Mouse (Mus musculus) ES-Bruce4 (cell line): ENCODE data around the gene Hipk2. TPM values are rescaled to one million over a fixed set of nuclear protein-coding genes. Genes with fewer than 3 reads are reported as not detected.
A peak's percentile ranks its signal among the peaks of the same experiment; 100 is the strongest.

Experiments used
- H3K27ac ChIP-seq: 2 replicates; pipeline ENCODE4 v1.5.1; 2012; ENCODE audit warnings: low read length, inconsistent platforms; ENCODE audit not compliant: insufficient read depth
- H3K27me3 ChIP-seq: 2 replicates; pipeline ENCODE4 v1.6.1; 2012; ENCODE audit warnings: mild to moderate bottlenecking, low read length, inconsistent platforms; ENCODE audit not compliant: control insufficient read depth, poor library complexity, insufficient read depth, severe bottlenecking
- H3K36me3 ChIP-seq: 2 replicates; pipeline ENCODE4 v1.6.1; 2012; ENCODE audit warnings: inconsistent platforms, mild to moderate bottlenecking, low read length, moderate library complexity; ENCODE audit not compliant: control insufficient read depth, poor library complexity, insufficient read depth, severe bottlenecking
- H3K4me1 ChIP-seq: one replicate; pipeline ENCODE4 v1.8.1; 2011; ENCODE audit warnings: low read length; ENCODE audit not compliant: control insufficient read depth, insufficient read depth
- H3K4me3 ChIP-seq: 2 replicates; pipeline ENCODE4 v1.5.1; 2011; ENCODE audit warnings: low read depth, mild to moderate bottlenecking, low read length
- H3K9ac ChIP-seq: 2 replicates; pipeline ENCODE4 v1.6.1; 2012; ENCODE audit warnings: low read depth, mild to moderate bottlenecking, inconsistent platforms; ENCODE audit not compliant: poor library complexity, severe bottlenecking
- H3K9me3 ChIP-seq: replicated peaks from 2 replicates; pipeline ENCODE4 v1.6.1; 2012; ENCODE audit warnings: mild to moderate bottlenecking, low read length, inconsistent platforms; ENCODE audit not compliant: control insufficient read depth, poor library complexity, insufficient read depth, severe bottlenecking
- CTCF ChIP-seq: IDR thresholded peaks from one replicate; pipeline ENCODE4 v1.8.1; 2011; ENCODE audit warnings: low read depth, low read length
- EP300 ChIP-seq: IDR thresholded peaks from 2 replicates; pipeline ENCODE4 v1.6.1; 2011; ENCODE audit warnings: low read depth, low read length; ENCODE audit not compliant: insufficient read depth
- POLR2A ChIP-seq: IDR thresholded peaks from one replicate; pipeline ENCODE4 v1.8.1; 2011; ENCODE audit warnings: low read length; ENCODE audit not compliant: insufficient read depth
- polyA plus RNA-seq: library from polyadenylated mRNA; stranded (reverse); fragments of >200 nt; gene quantifications from 2 replicates; pipeline ENCODE4 v1.2.4, GENCODE M21; 2011; ENCODE audit warnings: low read depth; ENCODE audit not compliant: missing spikeins, insufficient read depth, insufficient read length

The Hipk2 gene
- polyA plus RNA-seq, 1 experiment, result 17.8 TPM

- no peak overlapping the region for H3K4me3 ChIP-seq
- no peak overlapping the region for H3K9ac ChIP-seq
- H3K27ac ChIP-seq, result no peak overlapping the region
- no peaks in the 10 kb centered on the region for H3K4me1 ChIP-seq
- no peaks in the 10 kb centered on the region for H3K36me3 ChIP-seq
- no peaks in the 10 kb centered on the region for H3K27me3 ChIP-seq
- H3K9me3 ChIP-seq, result no peaks in the 10 kb centered on the region
- TF ChIP-seq POLR2A (no peak), CTCF (no peak), EP300 (no peak)
Measured at GRCm38 (mm10) chr6:38703526-38703925, 172.4 kb downstream of the Hipk2 start.

- Histone ChIP-seq H3K36me3 (no peaks in the 10 kb centered on the region), H3K27ac (no peak overlapping the region), H3K4me1 (no peaks in the 10 kb centered on the region), H3K9ac (no peak overlapping the region), H3K27me3 (no peaks in the 10 kb centered on the region), H3K4me3 (no peak overlapping the region), H3K9me3 (no peaks in the 10 kb centered on the region)
- TF ChIP-seq CTCF (no peak), POLR2A (no peak), EP300 (no peak)
Measured at GRCm38 (mm10) chr6:38702810-38703399, 173.1 kb downstream of the Hipk2 start.

GRCm38 (mm10) chr6:38701421-38701820 lies 174.5 kb downstream of the Hipk2 start:
- Histone ChIP-seq H3K9me3 (no peaks in the 10 kb centered on the region), H3K27ac (no peak overlapping the region), H3K9ac (no peak overlapping the region), H3K4me1 (no peaks in the 10 kb centered on the region), H3K36me3 (no peaks in the 10 kb centered on the region), H3K27me3 (no peaks in the 10 kb centered on the region), H3K4me3 (no peak overlapping the region)
- TF ChIP-seq EP300 (no peak), CTCF (no peak), POLR2A (no peak)

GRCm38 (mm10) chr6:38698233-38698889 lies 177.6 kb downstream of the Hipk2 start:
- H3K9ac ChIP-seq, result no peak overlapping the region
- TF ChIP-seq CTCF (no peak), EP300 (no peak), POLR2A (no peak)
- peak overlapping the region; percentile 2; the same call in 1 of the 2 replicates for H3K4me3 ChIP-seq
- no peaks in the 10 kb centered on the region for H3K9me3 ChIP-seq
- H3K27ac ChIP-seq, result no peak overlapping the region
- no peaks in the 10 kb centered on the region for H3K4me1 ChIP-seq
- no peaks in the 10 kb centered on the region for H3K36me3 ChIP-seq
- no peaks in the 10 kb centered on the region for H3K27me3 ChIP-seq

- no peaks in the 10 kb centered on the region for H3K36me3 ChIP-seq
Measured at GRCm38 (mm10) chr6:38696570-38696969, 179.4 kb downstream of the Hipk2 start.

GRCm38 (mm10) chr6:38695380-38696054 lies 180.4 kb downstream of the Hipk2 start:
- no peaks in the 10 kb centered on the region for H3K9me3 ChIP-seq
- H3K4me1 ChIP-seq, result no peaks in the 10 kb centered on the region
- no peaks in the 10 kb centered on the region for H3K27me3 ChIP-seq
- no peak overlapping the region for H3K9ac ChIP-seq
- H3K4me3 ChIP-seq, result no peak overlapping the region
- peak; percentile 80 for TF ChIP-seq CTCF
- TF ChIP-seq POLR2A, result no peak
- no peaks in the 10 kb centered on the region for H3K36me3 ChIP-seq
- H3K27ac ChIP-seq, result no peak overlapping the region

More at GRCm38 (mm10) chr6:38696570-38696969, 179.4 kb downstream of the Hipk2 start:
- TF ChIP-seq EP300 (no peak), POLR2A (no peak), CTCF (no peak)
- H3K4me1 ChIP-seq, result no peaks in the 10 kb centered on the region
- no peak overlapping the region for H3K27ac ChIP-seq
- no peaks in the 10 kb centered on the region for H3K9me3 ChIP-seq
- no peak overlapping the region for H3K9ac ChIP-seq
- H3K27me3 ChIP-seq, result no peaks in the 10 kb centered on the region
- no peak overlapping the region for H3K4me3 ChIP-seq
